Mouse (Mus musculus) embryo, embryonic 10.5 days (tissue): Measurements from ENCODE around the gene Il2rg.

Source experiments
- DNase-seq: peaks from one replicate; pipeline ENCODE4 v3.0.0-alpha.2; 2015; ENCODE audit warnings: low spot score

Il2rg gene

GRCm38 (mm10) chrX:101260441-101261325 is 7.4 kb downstream of the Il2rg start:
- DNase-seq, result peak; percentile 75

GRCm38 (mm10) chrX:101256603-101257002 is 11.5 kb downstream of the Il2rg start:
- no peak for DNase-seq

GRCm38 (mm10) chrX:101254740-101255139 is 13.3 kb downstream of the Il2rg start:
- DNase-seq, result no peak

- DNase-seq, result peak; percentile 93
Observed at GRCm38 (mm10) chrX:101253952-101254729, 13.9 kb downstream of the Il2rg start, which contains the start of gene Foxo4. Gene Foxo4, plus strand, starts transcription at chrX:101254528.

GRCm38 (mm10) chrX:101245011-101245410 is 23.0 kb downstream of the Il2rg start:
- DNase-seq, result no peak

- no peak for DNase-seq
Observed at GRCm38 (mm10) chrX:101222796-101223162, 45.3 kb downstream of the Il2rg start.

- peak; percentile 88 for DNase-seq
Observed at GRCm38 (mm10) chrX:101221834-101222795, 45.9 kb downstream of the Il2rg start, which contains the start of gene Snx12. Gene Snx12, minus strand, starts transcription at chrX:101222563.
